Mouse (Mus musculus) naive thymus-derived CD4-positive, alpha-beta T cell, adult 2 months (primary cell): ENCODE measurements around the gene Eif5a2.

Experiments
- DNase-seq: peaks from one replicate; pipeline ENCODE4 v3.0.0-alpha.2; 2011; ENCODE audit warnings: low read depth

Gene Eif5a2

DNA sequence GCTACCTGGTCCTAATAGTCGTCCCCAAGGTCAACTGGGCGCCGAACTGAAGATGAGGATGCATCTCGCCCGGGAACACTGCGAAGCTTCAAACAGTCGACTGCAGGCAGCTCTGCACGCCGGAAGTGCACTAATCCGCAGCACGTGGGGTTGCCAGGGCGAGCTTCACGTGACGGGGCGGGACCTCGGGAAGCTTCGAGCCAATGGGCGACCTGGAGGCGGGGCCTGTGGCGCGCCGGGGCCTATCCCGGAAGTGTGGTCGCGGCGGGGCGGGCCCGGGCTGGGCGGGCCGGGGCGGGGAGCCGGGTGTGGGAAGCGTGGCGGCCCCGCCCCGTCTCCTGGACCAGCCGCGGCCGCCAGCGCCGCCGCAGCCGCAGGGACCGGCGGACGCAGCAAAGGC is at the start of gene Eif5a2:
Gene Eif5a2, plus strand, starts transcription at position 283 of the 400 bp plus-strand sequence.
- peak; percentile 95 for DNase-seq

DNA sequence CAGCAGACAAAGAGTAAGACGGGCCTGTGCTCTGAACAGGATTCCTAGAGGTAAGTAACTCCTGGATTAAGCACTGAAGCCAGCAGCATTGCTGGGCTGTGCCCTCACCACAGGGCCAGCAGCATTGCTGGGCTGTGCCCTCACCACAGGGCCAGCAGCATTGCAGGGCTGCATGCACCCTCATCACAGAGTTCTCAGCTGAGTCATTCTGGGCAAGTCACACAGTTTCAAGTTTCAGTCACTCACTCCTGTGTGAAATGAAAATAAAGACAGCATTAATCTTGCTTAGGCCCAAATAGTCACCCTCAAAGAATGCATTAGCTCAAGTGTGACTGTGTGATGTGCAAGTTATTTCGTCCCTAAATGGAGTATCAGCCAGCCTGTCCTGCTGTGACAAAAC is 46.4 kb upstream of the Eif5a2 start:
- DNase-seq, result no peak

DNA sequence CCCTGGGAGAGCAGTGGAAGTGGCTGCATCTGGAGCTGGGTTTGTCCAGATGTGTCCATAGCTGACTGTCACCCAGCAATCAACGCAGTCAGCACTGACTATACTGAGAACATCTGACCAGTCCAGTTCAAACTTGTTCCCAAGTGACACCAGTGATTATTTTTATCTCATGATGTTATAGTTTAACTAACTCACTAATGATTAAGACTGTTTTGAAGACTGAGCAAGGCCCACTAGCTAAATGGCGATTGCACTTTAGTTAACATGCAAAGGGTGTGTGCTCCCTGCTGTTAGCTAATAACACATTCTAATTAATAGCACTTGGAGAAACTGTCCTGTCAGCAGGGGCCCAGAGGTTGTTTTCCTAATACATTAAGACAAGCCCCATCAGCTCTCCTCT is 44.1 kb upstream of the Eif5a2 start:
- no peak for DNase-seq

DNA sequence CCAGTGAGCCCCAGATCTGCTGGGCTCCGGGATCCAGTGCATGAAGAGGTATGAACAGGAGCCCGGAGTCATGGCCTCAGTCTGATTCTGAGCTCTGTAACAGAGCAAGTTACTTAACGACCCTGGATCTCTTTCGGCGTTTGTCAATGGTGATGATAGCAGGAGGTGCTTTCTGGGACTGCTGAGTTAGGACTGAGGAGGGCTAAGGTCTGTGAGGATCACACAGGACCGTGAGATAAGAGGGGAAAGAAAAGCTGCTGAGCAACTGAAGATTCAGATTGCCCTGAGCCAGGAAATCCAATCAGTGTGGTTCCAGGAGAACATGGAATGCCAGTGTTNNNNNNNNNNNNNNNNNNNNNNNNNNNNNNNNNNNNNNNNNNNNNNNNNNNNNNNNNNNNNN is 40.7 kb upstream of the Eif5a2 start:
- DNase-seq, result no peak

DNA sequence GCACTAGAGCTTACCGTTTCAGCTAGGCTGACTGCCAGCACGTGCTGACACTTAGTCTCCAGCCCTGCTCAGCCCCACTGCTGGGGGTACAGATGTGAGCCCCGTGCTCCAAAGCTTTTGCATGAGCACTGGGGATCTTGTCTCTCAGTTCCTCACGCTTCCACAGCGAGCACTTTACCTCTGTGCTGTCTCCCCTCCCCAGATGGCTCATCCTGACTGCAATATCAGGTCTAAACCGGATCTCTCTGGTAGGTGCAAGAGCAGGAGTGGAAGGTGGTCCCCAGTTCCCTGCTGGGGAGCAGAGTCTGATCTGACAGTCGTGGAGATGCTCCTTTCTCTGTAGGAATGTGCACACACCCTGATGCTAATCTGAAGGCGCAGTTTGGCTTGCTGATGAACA is 37.8 kb upstream of the Eif5a2 start:
- no peak for DNase-seq

DNA sequence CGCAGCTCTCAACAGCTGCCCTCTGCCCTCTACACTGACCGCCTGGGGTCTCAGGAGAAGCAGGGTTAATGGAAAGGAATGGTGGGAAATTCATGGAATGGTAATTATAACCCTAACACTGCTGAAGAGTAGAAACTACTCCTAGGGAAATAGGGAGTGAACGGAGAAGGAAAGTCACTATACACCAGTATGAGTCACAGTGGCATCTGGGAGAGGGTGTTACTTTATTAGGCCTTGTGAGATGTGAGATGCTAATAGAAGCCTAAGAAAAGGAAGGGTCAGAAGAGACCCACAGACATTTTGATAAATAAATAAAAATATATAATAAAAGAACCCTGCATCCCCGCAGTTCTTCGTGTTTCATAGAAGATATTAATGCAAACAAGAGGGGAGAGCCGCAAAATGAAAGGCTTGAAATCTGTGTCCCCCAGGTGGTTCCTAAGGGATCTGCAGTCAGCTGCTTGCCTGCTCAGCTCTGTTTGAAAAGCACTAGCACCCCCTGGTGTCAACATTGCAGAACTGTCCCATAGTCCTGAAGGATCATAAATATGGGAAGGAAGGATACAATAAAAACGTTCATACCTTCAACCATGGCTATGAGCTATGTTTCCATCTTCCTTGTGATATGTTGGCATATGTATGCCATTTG is 35.1 kb upstream of the Eif5a2 start:
- peak; percentile 72 for DNase-seq

DNA sequence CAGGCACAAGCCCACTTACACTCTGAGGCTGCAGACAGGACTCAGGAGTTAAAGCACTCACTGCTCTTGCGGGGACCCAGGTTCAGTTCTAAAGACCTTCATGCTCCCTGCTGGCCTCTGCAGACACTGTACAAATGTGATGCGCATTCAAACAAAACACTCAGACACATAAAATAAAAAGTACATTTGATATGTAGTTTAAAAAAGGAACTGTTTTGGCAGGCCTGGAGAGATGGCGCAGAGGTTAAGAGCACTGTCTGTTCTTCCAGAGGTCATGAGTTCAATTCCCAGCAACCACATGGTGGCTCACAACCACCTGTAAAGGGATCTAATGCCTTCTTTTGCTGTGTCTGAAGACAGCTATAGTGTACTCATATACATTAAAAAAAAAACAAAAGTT is 32.9 kb upstream of the Eif5a2 start:
- no peak for DNase-seq

DNA sequence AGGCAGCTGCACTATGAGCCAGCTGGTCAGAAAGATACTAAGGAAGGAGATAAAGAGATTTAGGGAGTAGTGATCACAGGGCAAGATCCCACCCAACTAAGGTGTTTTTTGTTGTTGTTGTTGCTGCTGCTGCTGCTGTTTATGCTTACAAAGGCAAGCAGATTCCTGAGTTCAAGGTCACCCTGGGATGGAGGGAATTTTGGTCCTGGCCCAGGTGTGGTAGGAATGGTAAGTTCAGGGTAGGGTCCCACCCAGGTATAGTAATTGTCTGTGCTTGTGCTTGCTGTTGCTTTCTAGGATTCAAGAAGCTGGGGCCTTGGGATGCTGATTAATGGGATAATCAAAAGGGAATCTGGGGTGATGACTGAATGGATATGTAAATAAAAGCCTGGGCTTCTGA is 32.1 kb upstream of the Eif5a2 start:
- DNase-seq, result no peak

DNA sequence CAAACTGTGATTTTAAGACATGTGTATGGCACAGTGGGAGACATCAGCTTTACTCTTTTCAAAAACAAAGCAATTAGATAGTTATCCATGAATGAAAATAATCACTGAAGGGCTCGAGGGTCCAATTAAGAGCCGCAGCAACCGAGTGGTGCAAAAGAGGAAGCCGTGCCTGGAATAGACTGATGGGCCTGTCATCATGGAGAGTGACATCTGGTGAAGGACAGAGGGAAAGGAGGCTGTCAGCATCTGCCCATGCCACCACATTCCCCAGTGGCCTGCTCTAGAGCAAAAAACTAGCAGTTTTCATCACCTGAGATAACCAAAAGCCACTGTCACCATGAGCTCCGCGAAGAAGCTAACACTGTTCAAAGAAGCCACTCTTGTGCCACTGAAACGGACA is 25.6 kb upstream of the Eif5a2 start:
- no peak for DNase-seq

DNA sequence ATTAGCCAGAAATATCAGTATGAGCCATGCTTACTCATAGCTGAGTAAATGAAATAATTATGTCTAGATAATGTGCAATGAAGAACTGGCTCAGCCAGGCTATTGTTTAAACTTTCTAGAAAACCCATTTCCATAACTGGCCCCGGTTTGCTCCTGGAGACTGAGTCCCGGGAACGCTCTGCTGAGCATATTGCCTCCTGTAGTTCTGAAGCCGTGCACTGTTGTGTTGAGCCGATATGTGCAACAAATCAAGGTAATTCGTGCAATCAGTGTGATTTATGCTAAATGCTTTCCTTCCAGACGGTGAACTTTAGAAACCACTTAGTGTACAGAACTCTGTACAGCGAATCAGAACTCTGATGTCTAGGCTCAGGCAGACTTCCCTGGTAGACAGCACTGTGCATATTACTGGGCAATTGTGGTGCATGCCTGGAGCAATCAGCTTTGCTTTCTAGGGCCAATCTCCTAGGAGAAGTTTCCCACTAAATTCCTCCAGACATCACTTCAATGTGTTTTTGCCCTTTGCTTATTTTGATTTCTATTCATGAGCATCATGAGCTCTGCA is 19.8 kb upstream of the Eif5a2 start:
- DNase-seq, result no peak

DNA sequence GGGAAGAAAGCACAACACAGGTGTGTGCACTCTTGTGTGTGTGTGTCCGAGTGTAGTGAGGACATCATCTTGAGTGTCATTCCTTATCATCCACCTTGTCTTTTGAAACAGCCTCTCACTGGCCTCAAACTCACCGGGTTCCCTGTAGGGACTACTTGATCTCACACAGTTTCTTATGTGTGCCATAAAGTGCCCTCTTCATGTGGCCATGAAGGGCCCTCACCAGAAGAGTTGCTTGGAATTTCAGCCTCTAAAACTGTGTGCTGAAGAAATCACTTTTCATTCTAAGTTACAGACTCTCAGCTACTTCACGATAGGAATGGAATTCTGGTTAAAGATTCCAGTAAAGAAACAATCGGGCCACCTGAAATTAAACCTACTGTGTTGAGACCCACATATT is 14.1 kb upstream of the Eif5a2 start:
- DNase-seq, result no peak

DNA sequence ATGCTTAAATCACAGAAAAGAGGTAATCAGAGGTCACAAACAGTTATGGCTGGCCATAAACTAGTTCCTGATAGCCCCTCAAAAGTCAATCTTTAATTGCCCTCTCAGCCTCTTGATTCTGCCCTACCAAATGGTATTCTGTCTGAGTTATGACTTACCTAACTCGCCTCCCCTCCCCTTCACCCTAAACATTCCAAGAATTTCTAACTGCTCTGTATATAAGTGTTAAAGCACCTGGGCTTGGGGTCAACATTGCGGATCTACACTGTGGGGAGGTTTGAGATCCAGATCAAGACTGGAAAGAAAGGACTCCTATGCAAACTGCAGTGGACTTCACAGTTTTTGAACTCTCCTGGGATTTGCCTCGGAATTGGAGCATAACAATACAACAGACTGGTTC is 12.9 kb upstream of the Eif5a2 start:
- no peak for DNase-seq

DNA sequence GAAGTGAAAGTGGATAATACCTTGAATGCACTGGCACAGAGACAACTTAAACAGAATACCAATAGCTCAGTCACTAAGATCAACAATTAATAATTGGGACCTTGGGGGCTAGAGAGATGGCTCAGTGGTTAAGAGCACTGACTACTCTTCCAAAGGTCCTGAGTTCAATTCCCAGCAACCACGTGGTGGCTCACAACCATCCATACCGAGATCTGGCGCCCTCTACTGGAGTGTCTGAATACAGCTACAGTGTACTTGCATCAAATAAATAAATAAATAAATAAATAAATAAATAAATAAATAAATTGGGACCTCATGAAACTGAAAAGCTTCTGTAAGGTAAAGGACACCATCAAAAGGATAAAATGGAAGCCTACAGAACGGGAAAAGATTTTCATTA is 8.2 kb upstream of the Eif5a2 start:
- DNase-seq, result peak; percentile 11

DNA sequence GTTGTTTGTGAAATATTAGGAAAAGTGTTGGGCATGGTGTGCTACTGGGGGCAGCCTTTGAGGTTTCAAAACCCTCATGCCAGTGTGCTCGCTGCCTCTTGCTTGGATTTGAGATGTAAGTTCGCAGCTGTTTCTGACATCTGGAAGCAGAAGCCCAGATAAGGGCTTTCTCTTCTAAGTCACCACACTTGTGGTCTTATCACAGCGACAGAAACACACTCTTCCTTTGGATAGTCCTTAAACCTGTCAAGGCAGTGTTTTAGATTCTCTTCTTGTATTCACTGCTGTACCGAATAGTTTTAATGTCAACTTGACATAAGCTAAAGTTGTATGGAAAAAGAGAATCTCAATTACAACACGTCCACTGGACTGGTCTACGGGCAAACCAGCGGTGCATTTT is 5.7 kb upstream of the Eif5a2 start:
- no peak for DNase-seq

DNA sequence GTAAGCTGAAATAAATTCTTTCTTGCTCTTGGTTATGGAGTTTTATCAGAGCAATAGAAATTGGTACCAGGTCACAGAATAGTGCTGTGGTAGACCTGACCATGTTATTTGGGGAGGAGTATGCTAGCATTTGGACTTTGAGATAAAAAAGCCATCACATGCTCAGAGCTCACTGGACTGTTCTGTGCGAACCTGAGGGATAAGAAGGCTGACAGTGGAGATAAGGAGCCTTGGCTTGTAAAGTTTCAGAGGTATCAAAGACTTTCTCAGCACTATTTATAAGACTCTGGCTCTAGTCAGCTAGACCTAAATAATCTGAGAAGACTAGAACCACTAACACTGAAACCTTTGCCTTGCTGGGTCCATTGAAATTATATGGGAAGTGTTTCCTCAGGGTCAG is 5.1 kb upstream of the Eif5a2 start:
- DNase-seq, result no peak

DNA sequence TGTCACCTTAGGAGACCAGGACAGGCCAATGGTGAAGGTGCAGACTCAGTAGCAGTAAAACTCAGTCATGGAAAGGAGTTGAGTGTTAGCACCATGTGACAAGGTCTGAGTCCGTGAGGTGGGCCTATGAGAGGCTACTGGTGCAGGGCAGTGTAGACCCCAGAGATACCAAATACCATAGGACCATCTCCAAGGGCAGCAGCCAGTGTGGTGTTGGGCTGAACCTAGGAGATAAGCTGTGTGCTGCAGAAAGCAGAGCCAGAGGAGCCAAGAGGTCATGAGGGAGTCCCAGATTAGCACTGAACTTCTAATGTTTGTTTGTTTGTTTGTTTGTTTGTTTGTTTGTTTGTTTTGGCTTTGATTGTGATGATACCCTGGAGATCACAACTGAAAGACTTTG is 4.6 kb upstream of the Eif5a2 start:
- no peak for DNase-seq

DNA sequence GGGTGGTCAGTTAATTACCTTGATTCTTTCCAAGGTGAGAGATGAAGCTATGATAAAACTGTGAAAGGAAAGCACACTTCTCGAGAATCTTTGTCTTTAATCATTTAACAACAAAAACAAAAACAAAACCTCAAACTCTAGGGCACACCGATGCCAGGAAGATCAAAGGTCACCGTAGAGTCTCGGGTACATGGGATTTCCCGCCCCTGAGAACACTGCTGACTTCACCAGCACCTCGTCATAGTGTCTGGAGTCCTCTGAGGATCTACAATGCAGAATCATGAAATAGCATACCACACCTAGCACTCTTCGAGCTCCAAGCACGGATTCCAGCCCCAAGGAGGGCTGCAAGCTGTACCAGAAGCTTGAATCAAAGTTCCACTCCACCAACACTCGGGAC is 565 bp upstream of the Eif5a2 start:
- DNase-seq, result no peak

DNA sequence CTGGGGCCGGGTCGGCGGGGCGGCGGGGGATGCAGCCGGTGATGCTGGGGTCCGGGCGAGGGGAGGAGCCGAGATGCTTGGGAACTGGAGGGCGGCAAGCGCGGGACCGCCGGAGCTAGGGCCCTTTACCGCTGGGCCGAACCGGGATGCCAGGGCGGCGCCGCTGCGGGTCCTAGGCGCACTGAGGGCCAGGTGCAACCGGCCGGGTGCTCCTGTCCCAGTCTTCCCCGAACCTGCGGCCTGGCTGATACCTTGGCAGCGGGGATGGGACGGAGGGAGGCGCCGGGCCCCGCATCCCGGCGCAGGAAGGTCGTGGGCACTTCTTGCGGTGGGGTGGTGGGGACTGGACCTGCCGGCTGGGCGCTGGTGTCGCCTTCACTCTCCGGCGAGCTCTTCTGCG is 346 bp downstream of the Eif5a2 start:
- DNase-seq, result no peak

DNA sequence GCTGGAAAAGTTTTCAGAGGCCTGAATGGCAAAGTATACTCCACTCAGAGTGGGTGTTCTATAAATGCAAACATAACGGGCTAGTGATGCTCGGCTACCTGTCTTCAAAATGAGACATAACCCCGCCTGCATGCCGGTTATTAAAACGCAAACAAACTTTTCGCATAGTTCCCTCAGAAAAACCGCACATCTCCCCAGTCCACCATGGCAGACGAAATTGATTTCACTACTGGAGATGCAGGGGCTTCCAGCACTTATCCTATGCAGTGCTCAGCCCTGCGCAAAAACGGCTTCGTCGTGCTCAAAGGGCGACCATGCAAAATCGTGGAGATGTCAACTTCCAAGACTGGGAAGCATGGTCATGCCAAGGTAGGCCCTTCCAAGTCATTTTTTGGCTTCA is 772 bp downstream of the Eif5a2 start:
- no peak for DNase-seq

DNA sequence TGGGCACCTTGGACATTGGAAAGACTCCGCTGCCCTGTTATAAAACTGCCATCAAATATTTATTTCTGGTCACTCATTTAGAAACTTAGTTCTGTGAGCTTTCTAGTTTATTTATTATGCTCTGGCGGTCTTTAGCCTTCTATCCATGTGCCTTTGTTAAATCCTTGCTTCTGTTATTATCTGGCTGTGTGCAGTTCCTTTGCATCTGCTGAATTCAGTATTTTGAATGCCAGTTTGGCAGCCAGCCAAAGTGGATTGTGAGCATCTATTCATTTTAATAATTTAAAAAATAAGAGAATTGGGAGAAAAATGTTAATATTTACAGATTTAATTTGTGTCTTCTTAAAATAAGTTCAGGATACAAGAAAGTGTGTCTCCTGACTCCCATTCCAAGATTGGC is 3.1 kb downstream of the Eif5a2 start:
- no peak for DNase-seq

DNA sequence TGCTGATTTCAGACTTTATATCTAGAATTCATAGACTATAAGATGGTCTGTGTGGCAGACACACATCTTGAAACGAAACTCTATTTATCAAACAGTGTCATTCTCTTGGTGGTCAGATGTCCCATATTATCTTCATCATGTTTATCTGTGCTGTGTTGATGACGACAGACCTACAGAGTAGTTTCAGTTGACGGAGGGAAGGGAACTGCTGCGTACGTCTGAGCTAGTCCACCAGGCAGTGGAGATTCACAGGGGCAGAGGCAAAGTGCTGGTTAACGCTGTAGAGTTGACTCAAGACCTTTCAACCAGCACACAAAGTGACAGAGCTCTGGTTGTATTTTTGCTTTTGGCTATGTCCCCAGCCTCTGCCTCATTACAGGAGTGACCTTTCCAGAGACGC is 13.8 kb downstream of the Eif5a2 start:
- no peak for DNase-seq

DNA sequence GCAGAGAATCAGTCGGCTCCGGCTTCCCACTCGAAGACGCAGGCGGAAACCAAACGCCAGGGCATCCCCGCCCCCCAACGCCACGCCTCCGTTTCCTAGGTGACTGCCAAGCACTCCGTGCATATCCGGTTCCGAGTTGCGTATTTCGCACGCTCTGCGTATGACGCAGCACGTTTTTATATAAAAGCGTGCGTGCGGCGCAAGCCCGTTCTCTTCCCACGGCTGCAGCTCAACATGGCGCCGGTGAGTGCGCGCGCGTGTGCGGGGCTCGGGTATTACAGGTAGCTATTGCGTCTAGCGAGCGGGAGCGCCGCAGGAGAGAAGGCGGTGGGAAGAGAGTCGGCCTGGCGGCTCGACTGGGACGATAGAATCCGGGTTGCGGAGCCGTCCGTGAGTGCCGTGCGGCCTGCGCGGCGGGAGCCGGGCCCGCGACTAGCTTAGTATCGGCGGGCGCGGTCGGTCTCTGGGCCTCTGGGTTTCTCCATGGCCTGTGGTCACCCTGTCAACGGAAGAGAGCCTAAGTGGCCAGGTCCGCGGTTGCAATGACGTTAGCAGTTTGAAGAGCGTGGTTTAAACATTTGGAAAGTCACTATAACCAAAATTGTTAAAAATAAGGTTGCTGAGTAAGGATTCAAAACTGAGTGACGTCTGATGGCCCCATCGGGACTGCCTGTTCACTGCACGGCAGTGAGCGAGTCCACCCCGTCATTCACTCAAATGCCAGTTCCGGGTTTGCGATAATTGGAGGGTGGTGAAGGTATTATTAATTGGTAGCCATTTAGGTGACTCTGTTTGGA is 24.4 kb downstream of the Eif5a2 start, which contains the start of gene Rpl22l1:
Gene Rpl22l1, plus strand, starts transcription at position 136 of the 797 bp plus-strand sequence.
- peak; percentile 99 for DNase-seq

DNA sequence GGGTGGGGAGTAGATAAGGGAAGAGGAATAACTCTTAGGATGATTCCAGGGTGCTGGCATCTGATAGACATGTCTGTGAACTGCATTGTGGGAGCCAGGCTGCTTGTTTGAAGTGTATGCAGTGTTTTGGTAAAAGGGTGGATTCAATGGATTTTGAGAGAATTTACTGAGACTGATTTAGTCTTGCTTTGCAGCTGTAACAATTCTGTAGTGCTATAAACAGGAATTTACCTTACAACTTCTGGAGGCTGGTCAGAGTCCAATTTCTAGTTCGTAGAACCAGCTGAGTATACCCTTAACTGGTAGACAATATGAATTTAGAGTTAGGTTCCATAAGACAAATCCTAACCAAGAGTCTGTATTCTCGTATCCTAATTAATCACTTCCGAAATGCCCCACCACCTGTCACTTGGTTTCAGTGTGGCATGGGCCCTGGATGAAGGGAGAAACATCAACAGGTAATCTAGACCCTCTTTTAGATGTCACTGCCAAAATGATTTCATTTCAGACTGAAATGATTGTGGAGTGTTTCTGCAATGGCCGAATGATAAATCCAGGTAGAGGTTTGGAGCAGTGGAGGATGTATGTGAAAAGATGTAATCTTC is 27.1 kb downstream of the Eif5a2 start:
- no peak for DNase-seq
